Mouse (Mus musculus) midbrain, embryonic 13.5 days (tissue): Measurements from ENCODE around the gene P3h3. TPM values are rescaled to one million over a fixed set of nuclear protein-coding genes. Genes with fewer than 3 reads are reported as not detected.
"Not testable (repeated sequence)": the region's sequence is repeated elsewhere in the genome, so short reads cannot be mapped to it uniquely, and the experiment has no call there.

Experiments
- ATAC-seq: fragments of 200-750 bp; cut with Nextera tagmentation; 2 replicates; pipeline ENCODE4 v1.8.0; 2017; ENCODE audit warnings: mild to moderate bottlenecking, moderate TSS enrichment, moderate library complexity
- H3K27ac ChIP-seq: fragments of 300-500 bp; sonication (generic); 2 replicates; pipeline ENCODE4 v1.5.1; 2015; ENCODE audit warnings: inconsistent platforms, mild to moderate bottlenecking, moderate library complexity
- H3K27me3 ChIP-seq: fragments of 300-500 bp; sonication (generic); 2 replicates; pipeline ENCODE4 v1.6.1; 2015; ENCODE audit warnings: mild to moderate bottlenecking, inconsistent platforms
- H3K36me3 ChIP-seq: fragments of 300-500 bp; sonication (generic); 2 replicates; pipeline ENCODE4 v1.6.1; 2015; ENCODE audit warnings: mild to moderate bottlenecking, inconsistent platforms
- H3K4me1 ChIP-seq: fragments of 300-500 bp; sonication (generic); replicated peaks from 2 replicates; pipeline ENCODE4 v1.6.1; 2015; ENCODE audit warnings: inconsistent platforms
- H3K4me2 ChIP-seq: fragments of 300-500 bp; sonication (generic); replicated peaks from 2 replicates; pipeline ENCODE4 v1.6.1; 2015; ENCODE audit warnings: moderate library complexity, mild to moderate bottlenecking, inconsistent platforms
- H3K4me3 ChIP-seq: fragments of 300-500 bp; sonication (generic); replicated peaks from 2 replicates; pipeline ENCODE4 v1.5.1; 2015; ENCODE audit warnings: mild to moderate bottlenecking, inconsistent platforms
- H3K9ac ChIP-seq: fragments of 300-500 bp; sonication (generic); replicated peaks from 2 replicates; pipeline ENCODE4 v1.6.1; 2015; ENCODE audit warnings: mild to moderate bottlenecking, inconsistent platforms
- H3K9me3 ChIP-seq: fragments of 300-500 bp; sonication (generic); 2 replicates; pipeline ENCODE4 v1.6.1; 2016; ENCODE audit warnings: mild to moderate bottlenecking, inconsistent platforms
- WGBS: fragments of 180-500 bp; shearing (Covaris S2); methylation state at CpG from one replicate; pipeline ENCODE4 v1.1.7; 2015; 5-methylcytosine and 5-hydroxymethylcytosine counted together
- polyA plus RNA-seq: library from polyadenylated mRNA; unstranded; fragments of >200 nt; fragmentation: Nextera tagmentation; extraction: Ambion mirVana; gene quantifications from 2 replicates; pipeline ENCODE4 v1.2.1, GENCODE M21; 2015

The P3h3 gene
- polyA plus RNA-seq: 12.3 and 17.0 TPM in 2 replicates

DNA sequence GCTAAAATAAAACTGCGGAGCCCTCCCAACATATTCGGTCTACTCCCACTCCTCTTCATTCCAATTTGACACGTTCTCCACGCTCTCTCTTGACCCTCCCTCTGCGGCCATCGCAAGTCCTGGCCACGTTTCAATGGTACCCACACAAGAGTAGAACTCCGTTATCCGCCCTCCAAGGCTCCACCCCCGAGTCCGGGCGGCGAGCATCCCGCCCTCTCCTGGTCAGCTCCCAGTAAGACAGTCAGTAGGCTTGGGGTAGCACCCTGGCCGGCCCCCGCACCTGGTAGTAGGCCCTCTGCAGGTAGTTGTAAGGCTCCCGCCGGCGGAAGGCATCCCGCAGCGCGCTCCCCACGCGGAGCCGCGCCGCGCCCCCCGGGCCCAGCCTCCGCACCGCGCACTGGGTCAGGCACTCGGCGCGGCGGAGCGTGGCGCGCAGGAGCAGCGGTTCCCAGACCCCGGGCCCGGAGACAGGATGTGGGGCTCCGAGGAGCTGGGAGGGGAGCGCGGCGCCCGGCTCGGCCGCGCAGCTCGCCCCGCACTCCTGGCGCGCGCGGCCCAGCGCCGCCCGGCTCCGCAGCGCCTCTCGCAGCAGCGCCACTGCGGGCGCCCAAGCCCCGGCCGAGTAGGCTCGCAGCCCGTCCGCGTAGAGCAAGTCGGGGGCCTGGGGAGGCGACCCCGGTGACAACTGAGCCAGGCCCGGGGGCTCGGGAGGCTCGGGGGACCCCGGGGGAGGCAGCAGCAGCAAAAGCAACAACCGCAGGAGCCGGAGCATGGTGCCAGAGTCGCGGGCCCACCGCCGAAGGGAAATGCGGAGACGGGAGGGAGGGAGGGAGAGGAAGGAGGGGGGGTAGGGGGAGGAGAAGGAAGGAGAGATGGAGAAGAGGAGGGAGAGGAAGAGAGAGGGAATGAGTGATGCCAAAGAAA, at the start of gene P3h3:
P3h3 (minus strand) TSS at position 837 of the 924 bp plus-strand sequence.
- H3K27me3 ChIP-seq: 0 out of 2 replicates have a peak, but pooled peaks cover 12% of the 10 kb centered on the region
- WGBS: under 1% methylated on average over 78 of the region's 86 CpGs
- ATAC-seq: peak; percentile 87
- H3K36me3 ChIP-seq: peaks cover 14% of the 10 kb centered on the region
- peaks cover 56% of the 10 kb centered on the region for H3K4me1 ChIP-seq
- peak within 1 kb of the TSS; percentile 81 for H3K4me2 ChIP-seq
- no peaks in the 10 kb centered on the region for H3K9me3 ChIP-seq
- peak within 1 kb of the TSS; percentile 96 for H3K9ac ChIP-seq
- H3K27ac ChIP-seq: peak within 1 kb of the TSS; percentile 98
- H3K4me3 ChIP-seq: peak within 1 kb of the TSS; percentile 71

DNA sequence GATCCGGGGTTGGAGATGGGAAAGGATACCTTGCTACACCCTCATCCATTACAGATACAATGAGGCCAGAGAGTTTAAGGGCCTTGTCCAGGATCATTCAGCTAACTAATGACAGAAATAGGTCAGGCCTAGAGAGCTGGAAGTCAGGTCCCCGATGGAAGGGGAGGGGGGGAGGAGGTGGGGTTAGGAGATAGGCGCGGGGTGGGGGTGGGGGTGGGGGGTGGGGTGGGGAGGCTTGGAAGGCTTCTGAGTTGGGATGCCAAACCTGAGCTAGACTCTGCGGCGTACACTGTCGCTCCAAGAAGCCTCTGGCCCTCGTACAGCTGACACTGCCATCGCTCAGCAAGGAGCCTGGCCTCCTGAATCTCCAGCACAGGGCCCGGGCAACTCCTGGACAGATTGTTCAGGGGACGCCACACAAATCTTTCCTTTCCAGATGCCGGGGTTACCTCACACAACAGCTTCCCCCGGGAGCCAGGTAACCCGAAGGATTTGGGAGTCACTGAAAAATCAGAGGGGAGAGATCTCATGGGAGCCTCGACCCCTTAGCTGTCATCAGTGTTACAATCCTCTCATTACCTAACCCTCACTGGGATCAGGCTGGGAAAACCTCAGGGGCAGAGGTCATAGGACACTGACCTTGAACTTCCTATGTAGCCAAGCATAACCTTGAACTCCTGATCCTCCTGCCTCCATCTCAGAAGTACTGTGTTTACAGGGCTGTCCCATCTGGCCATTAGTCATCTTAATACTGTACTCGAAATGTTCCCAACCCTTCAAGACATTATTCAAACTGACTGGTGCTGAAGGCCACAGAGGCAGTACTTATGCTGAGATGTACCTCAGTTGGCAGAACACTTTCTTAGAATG, 47.7 kb upstream of the P3h3 start:
- WGBS: 21% methylated on average over 16 of the region's 16 CpGs
- no peak for ATAC-seq

DNA sequence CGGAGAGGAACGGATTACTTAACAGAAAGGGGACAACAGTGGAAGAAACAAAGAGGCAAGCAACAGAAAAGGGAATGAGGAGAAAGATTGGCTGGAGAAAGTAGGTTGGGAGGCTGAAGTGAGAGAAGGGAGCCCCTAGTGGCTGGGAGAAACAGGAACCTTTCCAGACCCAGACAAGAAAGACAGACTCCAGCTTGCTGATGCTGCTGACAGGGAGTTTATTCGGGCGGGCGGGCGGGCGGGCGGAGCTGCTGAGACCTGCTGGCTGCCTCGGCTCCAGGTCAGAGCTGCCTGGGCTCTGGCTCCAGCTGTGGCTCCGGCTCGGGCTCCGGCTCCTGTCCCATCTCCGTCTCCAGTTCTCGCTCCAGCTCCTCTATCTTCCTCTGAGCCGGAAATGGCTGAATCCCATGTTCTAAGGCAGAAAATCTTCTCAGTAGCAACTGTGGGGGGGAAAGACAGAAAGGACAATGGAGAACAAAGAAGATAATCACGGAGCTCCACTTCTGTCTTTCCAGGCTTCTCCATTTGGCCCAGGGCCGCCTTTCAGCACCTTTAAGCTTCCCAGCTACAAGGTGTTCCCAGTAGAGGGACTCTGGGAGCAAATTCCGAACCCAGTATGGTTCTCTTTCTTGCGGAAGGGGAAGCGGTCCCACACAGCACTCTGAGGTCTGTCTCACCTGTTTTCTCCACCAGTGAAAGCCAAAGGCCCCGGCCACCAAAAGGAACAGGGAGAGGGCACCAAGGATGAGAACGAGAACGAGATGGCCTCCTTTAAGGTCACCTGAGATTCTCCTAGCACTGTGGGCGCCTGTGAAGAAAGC, 46.8 kb upstream of the P3h3 start:
- H3K9me3 ChIP-seq: no peaks in the 10 kb centered on the region
- H3K4me2 ChIP-seq: peak overlapping the region; percentile 63
- H3K36me3 ChIP-seq: no peaks in the 10 kb centered on the region
- H3K9ac ChIP-seq: peak overlapping the region; percentile 76
- H3K27ac ChIP-seq: peak overlapping the region; percentile 99
- WGBS: 6% methylated on average over 24 of the region's 24 CpGs
- H3K4me1 ChIP-seq: peaks cover 28% of the 10 kb centered on the region
- H3K27me3 ChIP-seq: peaks cover 11% of the 10 kb centered on the region; the same call in 1 of the 2 replicates
- H3K4me3 ChIP-seq: peak overlapping the region; percentile 42
- peak; percentile 76 for ATAC-seq

More for the DNA sequence above, 47.7 kb upstream of the P3h3 start:
- H3K9ac ChIP-seq: peak overlapping the region; percentile 76
- H3K4me2 ChIP-seq: peak overlapping the region; percentile 63
- peaks cover 14% of the 10 kb centered on the region; the same call in 1 of the 2 replicates for H3K27me3 ChIP-seq
- no peaks in the 10 kb centered on the region for H3K36me3 ChIP-seq
- peaks cover 36% of the 10 kb centered on the region for H3K4me1 ChIP-seq
- H3K27ac ChIP-seq: peak overlapping the region; percentile 99
- no peaks in the 10 kb centered on the region for H3K9me3 ChIP-seq
- H3K4me3 ChIP-seq: peak overlapping the region; percentile 42

DNA sequence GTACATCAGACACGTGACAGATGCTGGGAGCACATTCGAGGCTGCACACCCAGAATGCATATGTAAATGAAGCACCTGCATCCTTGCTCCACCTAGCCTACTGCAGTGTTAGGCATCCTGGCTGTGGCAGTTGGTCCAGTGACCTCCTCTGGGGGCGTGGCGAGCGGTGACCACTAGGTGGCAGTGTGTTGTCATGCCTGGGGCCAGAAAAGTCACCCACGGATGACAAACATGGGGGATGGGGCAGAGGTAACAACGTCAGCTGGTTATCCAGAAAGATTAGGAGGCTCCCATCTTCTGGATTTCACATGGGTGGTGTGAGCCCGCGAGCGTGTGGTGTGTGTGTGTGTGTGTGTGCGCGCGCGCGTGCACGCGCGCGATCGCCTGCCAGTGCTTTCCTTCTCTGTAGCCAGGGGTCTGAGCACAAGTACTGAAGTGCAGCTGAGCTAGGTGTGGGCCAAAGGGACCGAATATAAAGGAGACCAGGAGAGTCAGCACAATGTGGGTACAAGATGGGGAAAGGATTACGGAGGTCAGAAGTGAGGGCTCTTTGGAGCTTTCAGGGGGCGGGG, 46.1 kb upstream of the P3h3 start:
- H3K4me3 ChIP-seq: peak overlapping the region; percentile 42
- ATAC-seq: peak; percentile 89

DNA sequence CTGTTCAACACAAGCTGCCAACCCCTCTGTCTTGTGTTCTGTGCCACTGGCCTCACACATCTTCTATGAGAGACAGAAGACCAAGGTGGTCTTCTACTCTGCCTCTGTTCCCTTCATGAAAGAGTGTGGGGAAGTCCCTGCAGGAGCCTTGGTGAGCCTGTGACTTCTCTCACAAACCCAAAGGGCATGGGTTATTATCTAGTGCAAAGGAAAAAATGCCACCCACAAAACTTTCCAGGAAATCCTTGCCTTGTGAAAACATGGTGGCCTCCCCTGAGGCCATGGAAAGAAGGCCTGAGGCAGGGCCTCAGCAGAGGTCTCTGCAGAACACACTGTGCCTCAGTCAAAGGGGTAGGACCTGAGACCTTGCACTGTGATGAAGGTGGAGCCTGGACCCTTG, 44.3 kb upstream of the P3h3 start:
- no peaks in the 10 kb centered on the region for H3K36me3 ChIP-seq
- peaks cover 28% of the 10 kb centered on the region for H3K4me1 ChIP-seq
- no peak overlapping the region for H3K9ac ChIP-seq
- no peak overlapping the region for H3K4me3 ChIP-seq
- H3K9me3 ChIP-seq: no peaks in the 10 kb centered on the region
- no peaks in the 10 kb centered on the region for H3K27me3 ChIP-seq
- H3K4me2 ChIP-seq: no peak overlapping the region
- no peak for ATAC-seq
- no peak overlapping the region for H3K27ac ChIP-seq

More for the DNA sequence above, 46.1 kb upstream of the P3h3 start:
- WGBS: under 1% methylated on average over 23 of the region's 23 CpGs
- H3K27me3 ChIP-seq: 0 out of 2 replicates have a peak, but pooled peaks cover 8% of the 10 kb centered on the region
- no peaks in the 10 kb centered on the region for H3K36me3 ChIP-seq
- H3K4me1 ChIP-seq: peaks cover 28% of the 10 kb centered on the region
- H3K4me2 ChIP-seq: peak overlapping the region; percentile 63
- H3K9me3 ChIP-seq: no peaks in the 10 kb centered on the region
- H3K27ac ChIP-seq: peak overlapping the region; percentile 99
- H3K9ac ChIP-seq: peak overlapping the region; percentile 76

DNA sequence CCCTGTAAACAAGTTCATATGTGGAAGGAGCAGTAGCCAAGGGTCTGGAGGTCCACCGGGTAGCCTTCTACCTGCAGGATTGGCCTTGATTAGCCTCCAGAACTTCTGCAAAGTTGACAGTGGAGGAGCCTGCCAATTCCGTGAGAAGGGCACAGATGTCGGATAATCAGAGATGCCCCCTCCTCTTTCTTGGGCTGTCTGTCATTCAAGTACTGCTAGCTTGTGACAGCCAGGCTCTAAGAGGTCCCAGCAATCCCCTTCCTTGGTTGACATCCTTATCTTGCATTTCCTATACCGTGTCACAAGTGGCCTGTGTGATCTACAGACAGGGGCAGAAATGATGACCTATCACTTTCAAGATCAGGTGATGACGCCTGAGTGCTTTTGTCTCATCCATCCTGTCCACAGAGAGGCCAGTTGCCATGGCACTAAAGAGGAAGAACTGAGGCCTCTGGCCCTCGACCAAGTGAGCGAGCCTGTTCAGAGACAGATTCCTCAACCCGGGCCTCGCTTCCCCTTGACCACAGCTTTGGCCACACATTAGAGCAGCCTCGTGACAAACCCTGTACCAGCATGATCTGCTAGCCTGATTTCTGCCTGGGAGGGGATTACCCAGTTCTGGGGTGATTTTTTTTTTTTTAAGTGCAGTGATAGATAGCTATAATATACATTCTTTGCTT, 43.4 kb upstream of the P3h3 start:
- 42% methylated on average over 10 of the region's 10 CpGs for WGBS
- H3K27ac ChIP-seq: no peak overlapping the region
- no peak for ATAC-seq

DNA sequence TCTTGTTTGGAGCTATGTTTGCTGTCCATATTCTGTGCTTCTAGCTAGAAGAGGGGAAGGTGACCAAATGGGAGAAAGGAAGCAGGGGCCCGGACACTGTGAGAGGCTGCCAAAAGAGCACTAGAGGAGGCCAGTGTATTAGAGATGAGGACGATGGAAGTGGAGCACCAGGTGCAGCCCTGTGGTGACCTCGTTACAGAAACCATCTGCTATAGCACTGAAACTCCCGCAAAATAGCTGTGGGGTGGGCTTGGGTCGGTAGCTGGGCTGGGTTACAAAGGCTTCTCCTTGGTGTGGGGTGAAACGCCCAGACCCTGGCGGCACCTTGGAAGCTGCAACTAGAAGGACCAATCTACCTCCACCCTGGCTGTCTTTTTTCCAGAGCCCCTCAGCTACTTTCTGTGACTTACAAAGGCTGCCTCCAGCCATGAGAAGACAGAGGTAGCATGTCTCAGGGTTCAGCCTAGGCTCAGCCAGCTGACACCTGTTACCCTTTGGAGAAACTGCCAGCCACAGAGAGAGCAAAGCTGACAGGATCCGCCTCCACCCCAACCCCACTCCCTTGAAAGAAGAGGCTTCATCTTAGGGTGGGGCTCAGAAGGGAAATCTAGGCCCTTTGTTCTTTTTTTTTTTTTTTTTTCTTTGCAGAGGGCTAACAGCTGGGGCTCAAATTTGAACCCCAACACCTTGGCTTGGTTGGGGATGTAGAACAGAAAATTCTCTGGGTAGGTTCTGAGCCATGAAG, 42.7 kb upstream of the P3h3 start:
- Histone ChIP-seq H3K36me3 (no peaks in the 10 kb centered on the region), H3K27ac (no peak overlapping the region), H3K9me3 (no peaks in the 10 kb centered on the region), H3K27me3 (no peaks in the 10 kb centered on the region), H3K9ac (no peak overlapping the region), H3K4me3 (no peak overlapping the region), H3K4me1 (peaks cover 23% of the 10 kb centered on the region), H3K4me2 (no peak overlapping the region)
- ATAC-seq: no peak
- 48% methylated on average over 8 of the region's 8 CpGs for WGBS

More for the DNA sequence above, 43.4 kb upstream of the P3h3 start:
- H3K27me3 ChIP-seq: no peaks in the 10 kb centered on the region
- no peaks in the 10 kb centered on the region for H3K36me3 ChIP-seq
- no peak overlapping the region for H3K4me2 ChIP-seq
- peaks cover 28% of the 10 kb centered on the region for H3K4me1 ChIP-seq
- no peak overlapping the region for H3K9ac ChIP-seq
- no peaks in the 10 kb centered on the region for H3K9me3 ChIP-seq
- no peak overlapping the region for H3K4me3 ChIP-seq

DNA sequence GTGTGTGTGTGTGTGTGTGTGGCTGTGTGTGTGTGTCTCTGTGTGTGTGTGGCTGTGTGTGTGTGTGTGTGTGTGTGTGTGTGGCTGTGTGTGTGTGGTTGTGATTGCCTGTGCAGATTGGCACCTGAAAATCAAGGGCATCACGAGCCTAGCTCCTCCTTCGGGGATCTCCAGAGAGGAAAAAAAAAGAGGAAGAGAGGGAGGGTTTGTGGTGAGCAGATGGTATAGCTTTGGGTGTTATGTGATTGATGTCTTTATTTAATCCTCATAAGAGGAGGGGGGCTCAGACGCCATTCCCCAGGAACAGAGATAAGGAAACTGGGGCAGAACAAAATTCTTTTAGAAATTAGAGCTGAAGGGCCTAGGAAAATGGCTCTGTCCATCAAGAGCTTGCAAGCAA, 40.8 kb upstream of the P3h3 start:
- H3K27ac ChIP-seq: no peak overlapping the region
- WGBS: 30% methylated on average over 3 of the region's 3 CpGs
- peaks cover 12% of the 10 kb centered on the region for H3K4me1 ChIP-seq
- no peaks in the 10 kb centered on the region for H3K27me3 ChIP-seq
- no peaks in the 10 kb centered on the region for H3K36me3 ChIP-seq
- H3K4me3 ChIP-seq: no peak overlapping the region
- H3K9me3 ChIP-seq: no peaks in the 10 kb centered on the region
- no peak for ATAC-seq
- H3K9ac ChIP-seq: no peak overlapping the region
- H3K4me2 ChIP-seq: no peak overlapping the region

DNA sequence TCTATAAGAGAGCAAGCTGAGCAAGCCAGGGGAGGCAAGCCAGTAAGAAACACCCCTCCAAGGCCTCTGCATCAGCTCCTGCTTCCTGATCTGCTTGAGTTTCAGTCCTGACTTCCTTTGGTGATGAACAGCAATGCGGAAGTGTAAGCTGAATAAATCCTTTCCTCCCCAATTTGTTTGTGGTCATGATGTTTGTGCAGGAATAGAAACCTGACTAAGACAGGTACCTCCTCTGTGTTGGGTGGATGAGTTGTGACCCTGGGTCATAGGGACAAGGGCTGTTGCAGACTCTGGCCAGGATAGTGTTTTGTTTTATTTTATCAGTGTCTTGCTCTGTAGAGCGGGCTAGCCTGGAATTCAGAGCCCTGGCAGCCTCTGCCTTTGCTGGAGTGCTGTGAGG, 36.6 kb upstream of the P3h3 start:
- WGBS: 90% methylated on average over 2 of the region's 2 CpGs
- not testable (repeated sequence) for H3K4me2 ChIP-seq, H3K27ac ChIP-seq, H3K4me1 ChIP-seq, H3K4me3 ChIP-seq, ATAC-seq, H3K9me3 ChIP-seq, H3K27me3 ChIP-seq, H3K36me3 ChIP-seq, H3K9ac ChIP-seq

DNA sequence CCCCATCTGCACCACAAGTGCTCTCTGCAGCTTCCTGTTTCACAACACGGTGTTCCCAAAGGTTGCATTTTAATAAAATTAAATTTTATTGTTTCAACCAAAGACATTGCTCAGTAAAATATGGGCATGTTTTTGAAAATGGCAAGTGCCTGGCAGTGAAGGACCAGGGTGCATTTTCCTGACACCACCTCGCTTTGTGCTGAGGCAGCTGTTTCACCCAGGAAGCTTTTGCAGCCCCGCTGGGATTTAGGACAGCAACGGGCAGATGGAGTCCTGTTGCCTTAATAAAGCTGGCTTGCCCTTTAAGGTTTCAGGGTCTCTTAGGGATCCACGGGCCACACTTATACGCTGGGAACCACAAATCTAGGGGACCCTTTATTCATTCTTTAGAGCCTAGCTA, 33.4 kb upstream of the P3h3 start:
- no peaks in the 10 kb centered on the region for H3K4me1 ChIP-seq
- no peak overlapping the region for H3K4me2 ChIP-seq
- no peak overlapping the region for H3K27ac ChIP-seq
- ATAC-seq: no peak
- H3K27me3 ChIP-seq: no peaks in the 10 kb centered on the region
- H3K9me3 ChIP-seq: no peaks in the 10 kb centered on the region
- no peak overlapping the region for H3K9ac ChIP-seq
- no peaks in the 10 kb centered on the region for H3K36me3 ChIP-seq
- no peak overlapping the region for H3K4me3 ChIP-seq
- WGBS: 60% methylated on average over 6 of the region's 6 CpGs
